7 mouse cellular contexts compared by ENCODE assay signal in genomic region chr14:30888271-30888732, GRCm38 (mm10). TPM values are rescaled to one million over a fixed set of nuclear protein-coding genes. Genes with fewer than 3 reads are reported as not detected.
A peak's percentile ranks its signal among the peaks of the same experiment; 100 is the strongest.
DNase-seq lines count a peak whose midpoint lies in the region; ATAC-seq and TF ChIP-seq lines count a peak whose summit lies in the region.

No protein-coding gene starts in this region.

- peak overlapping the region; percentile 47 for H3K4me2 ChIP-seq in heart, embryonic 13.5 days
- no peak overlapping the region for H3K4me2 ChIP-seq in myocyte (ENCODE audit: low read depth)

- H3ac ChIP-seq in myocyte (ENCODE audit: control insufficient read depth, insufficient read length): no peak overlapping the region

- H3K36me3 ChIP-seq in heart, embryonic 13.5 days: no peaks in the 10 kb centered on the region
- H3K36me3 ChIP-seq in myocyte (ENCODE audit: control insufficient read depth, insufficient read depth): no peaks in the 10 kb centered on the region

- H3K4me3 ChIP-seq in heart, embryonic 13.5 days: no peak overlapping the region
- H3K4me3 ChIP-seq in myocyte: no peak overlapping the region

- 9% methylated on average over 9 of the region's 9 CpGs for WGBS in heart, embryonic 13.5 days
- WGBS in large intestine, adult 2 months: under 1% methylated on average over 9 of the region's 9 CpGs

- no peak for ATAC-seq in heart, embryonic 13.5 days (ENCODE audit: extremely low read depth, insufficient number of reproducible peaks, low FRiP score, low TSS enrichment)

- no peaks in the 10 kb centered on the region for H3K9me3 ChIP-seq in heart, embryonic 13.5 days

- no peak overlapping the region for H3K9ac ChIP-seq in heart, embryonic 13.5 days

- H3K4me1 ChIP-seq in heart, embryonic 13.5 days: peaks cover 8% of the 10 kb centered on the region

- 0 out of 2 replicates have a peak, but pooled peaks cover 9% of the 10 kb centered on the region for H3K27me3 ChIP-seq in heart, embryonic 13.5 days (replicated peaks)
- no peaks in the 10 kb centered on the region for H3K27me3 ChIP-seq in myocyte (ENCODE audit: control insufficient read depth, insufficient read depth, insufficient read length)

- peak; percentile 45 for DNase-seq in thymus, postnatal 4 days
- DNase-seq in thymus, postnatal 36 days: no peak
- peak; percentile 35 to 47 for DNase-seq in cerebellum, adult 18-20 months
- DNase-seq in large intestine, adult 2 months (ENCODE audit: low read depth, low spot score): peak; percentile 14
- no peak for DNase-seq in c-Kit-positive CD71-positive TER-119-positive erythroid progenitor cells, embryonic 14.5 days (ENCODE audit: low spot score)

- no peak for TF ChIP-seq POLR2A in myocyte (IDR thresholded peaks at IDR 0.05; ENCODE audit: insufficient read length, low read depth)

- H3K79me2 ChIP-seq in myocyte (ENCODE audit: control insufficient read depth, insufficient read depth): no peaks in the 10 kb centered on the region

- no peak overlapping the region for H3K27ac ChIP-seq in heart, embryonic 13.5 days (replicated peaks)

TF ChIP-seq in myocyte, 11 proteins besides CTCF, POLR2A, EP300 and RAD21:
- TF ChIP-seq CEBPB (IDR thresholded peaks at IDR 0.05; ENCODE audit: insufficient read depth, poor library complexity, severe bottlenecking) (0 out of 2 replicates have a peak, but pooled peaks have one; percentile 57), MYOD1 (IDR thresholded peaks at IDR 0.05; ENCODE audit: control insufficient read depth in 1 of 3, insufficient read length in 2 of 3, low read depth in 2 of 3) (no peak)

RNA-seq across cellular contexts. Expression of gene Itih4, which starts 2.0 kb away (rescaled TPM):
- polyA plus RNA-seq in heart, embryonic 13.5 days (2015; fragmentation: Nextera tagmentation; extraction: Ambion mirVana): 0.12 and 1.1 TPM in 2 replicates
- polyA plus RNA-seq in large intestine, adult 2 months (2012; rRNA removed): 0.02 and 0.03 TPM in 2 replicates
- polyA plus RNA-seq in myocyte (2012; fragmentation: generic; extraction: Trizol): 0.06 TPM

RNA-seq across cellular contexts. Expression of gene Mustn1, which starts 9.3 kb away (rescaled TPM):
- polyA plus RNA-seq in heart, embryonic 13.5 days (2015; fragmentation: Nextera tagmentation; extraction: Ambion mirVana): 2.5 and 2.6 TPM in 2 replicates
- polyA plus RNA-seq in large intestine, adult 2 months (2012; rRNA removed): 42.7 and 49.2 TPM in 2 replicates
- 143 TPM for polyA plus RNA-seq in myocyte (2012; fragmentation: generic; extraction: Trizol)

RNA-seq across cellular contexts. Expression of gene Itih3, which starts 35.3 kb away (rescaled TPM):
- polyA plus RNA-seq in heart, embryonic 13.5 days (2015; fragmentation: Nextera tagmentation; extraction: Ambion mirVana): 1.5 and 5.1 TPM in 2 replicates
- 0.42 and 0.73 TPM in 2 replicates for polyA plus RNA-seq in large intestine, adult 2 months (2012; rRNA removed)
- 0.04 TPM for polyA plus RNA-seq in myocyte (2012; fragmentation: generic; extraction: Trizol)

RNA-seq across cellular contexts. Expression of gene Itih1, which starts 54.8 kb away (rescaled TPM):
- 0.15 and 0.87 TPM in 2 replicates for polyA plus RNA-seq in heart, embryonic 13.5 days (2015; fragmentation: Nextera tagmentation; extraction: Ambion mirVana)
- 0.04 TPM in 1 of 2 replicates, not detected in the other for polyA plus RNA-seq in large intestine, adult 2 months (2012; rRNA removed)
- 0.02 TPM for polyA plus RNA-seq in myocyte (2012; fragmentation: generic; extraction: Trizol)

Comparison
In these comparisons a context has a peak if more than half of its experiments do, and no peak if none do; other contexts are left out.
1. DNase-seq: peak in thymus, postnatal 4 days (single experiment), cerebellum, adult 18-20 months (2 of 2) and large intestine, adult 2 months (single experiment); none in thymus, postnatal 36 days (0 of 2) and c-Kit-positive CD71-positive TER-119-positive erythroid progenitor cells, embryonic 14.5 days (single experiment).
2. RNA of gene Mustn1, which starts 9.3 kb away (polyA plus RNA-seq): 143 TPM in myocyte (single experiment) and 42.7 to 49.2 TPM in large intestine, adult 2 months; 2.5 to 2.6 TPM in heart, embryonic 13.5 days; every median in the first group is over 10 times any median in the second.